12 mouse cellular contexts compared by ENCODE assay signal in genomic region chr6:126353346-126353745, GRCm38 (mm10).
DNase-seq lines count a peak whose midpoint lies in the region; ATAC-seq and TF ChIP-seq lines count a peak whose summit lies in the region.
"Had no signal": no experiment of that assay in that cellular context is flagged by ENCODE, and none has a peak within 500 bp of the region (broad histone marks: within the 10 kb centered on the region; RNA-seq: fewer than 3 reads in every experiment).

No protein-coding gene starts in this region.

- H3K4me3 ChIP-seq in kidney, embryonic 16.5 days (ENCODE audit: low read length): no peak overlapping the region
- no peak overlapping the region for H3K4me3 ChIP-seq in cerebellum, adult 2 months (replicated peaks; ENCODE audit: insufficient read depth, low read depth, low read length)
- H3K4me3 ChIP-seq: intestine, embryonic 15.5 days; liver, embryonic 15.5 days had no signal

- no peaks in the 10 kb centered on the region for H3K27me3 ChIP-seq in kidney, embryonic 16.5 days (ENCODE audit: insufficient read depth, low read length)
- no peaks in the 10 kb centered on the region for H3K27me3 ChIP-seq in cerebellum, adult 2 months (ENCODE audit: control insufficient read depth, insufficient read depth, low read length)
- H3K27me3 ChIP-seq: intestine, embryonic 15.5 days; liver, embryonic 15.5 days had no signal

- no peaks in the 10 kb centered on the region for H3K9me3 ChIP-seq in kidney, embryonic 16.5 days (ENCODE audit: low read length)
- H3K9me3 ChIP-seq: intestine, embryonic 15.5 days; liver, embryonic 15.5 days had no signal

- H3K9ac ChIP-seq in kidney, embryonic 16.5 days (replicated peaks; ENCODE audit: low read length): no peak overlapping the region
- H3K9ac ChIP-seq: intestine, embryonic 15.5 days; liver, embryonic 15.5 days had no signal

- DNase-seq in kidney, adult 9 months: peak; percentile 3
- DNase-seq in ovary, adult 18-20 months (ENCODE audit: low spot score): peak; percentile 38
- no peak for DNase-seq in ovary, postnatal 10 days (ENCODE audit: low spot score)
- DNase-seq in cerebellum, adult 2 months: peak; percentile 64 to 79
- peak; percentile 3 for DNase-seq in lung, postnatal 14 days
- no peak for DNase-seq in urinary bladder, adult 2 months (ENCODE audit: low spot score)
- DNase-seq: thymus, postnatal 4 days had no signal

- no peaks in the 10 kb centered on the region for H3K36me3 ChIP-seq in kidney, embryonic 16.5 days (ENCODE audit: insufficient read depth, low read length)
- H3K36me3 ChIP-seq: intestine, embryonic 15.5 days; liver, embryonic 15.5 days had no signal

- no peak for TF ChIP-seq CTCF in cerebellum, adult 2 months (IDR thresholded peaks at IDR 0.05; ENCODE audit: borderline replicate concordance, insufficient read depth, low read depth, low read length)

- 23% methylated on average over 2 of the region's 2 CpGs for WGBS in kidney, embryonic 16.5 days
- WGBS in cerebellum, adult 2 months: 0% methylated on average over 2 of the region's 2 CpGs

- ATAC-seq in kidney, embryonic 16.5 days (ENCODE audit: low FRiP score, low TSS enrichment): no peak
- ATAC-seq in megakaryocyte, adult 5-6 weeks (ENCODE audit: poor library complexity, severe bottlenecking): no peak
- ATAC-seq: activated CD4-positive, CD25-positive, alpha-beta regulatory T cell, adult 4 months; intestine, embryonic 15.5 days had no signal

- H3K4me2 ChIP-seq in kidney, embryonic 16.5 days (replicated peaks; ENCODE audit: low read depth, low read length): no peak overlapping the region
- H3K4me2 ChIP-seq: intestine, embryonic 15.5 days; liver, embryonic 15.5 days had no signal

- H3K4me1 ChIP-seq in kidney, embryonic 16.5 days (ENCODE audit: insufficient read depth, low read length): no peaks in the 10 kb centered on the region
- peaks cover 13% of the 10 kb centered on the region for H3K4me1 ChIP-seq in cerebellum, adult 2 months (ENCODE audit: control insufficient read depth, insufficient read depth, low read length)
- H3K4me1 ChIP-seq: intestine, embryonic 15.5 days; liver, embryonic 15.5 days had no signal

- H3K27ac ChIP-seq in kidney, embryonic 16.5 days (ENCODE audit: low read length): no peak overlapping the region
- no peak overlapping the region for H3K27ac ChIP-seq in cerebellum, adult 2 months (ENCODE audit: insufficient read depth, low read length)
- H3K27ac ChIP-seq: intestine, embryonic 15.5 days; liver, embryonic 15.5 days had no signal

- TF ChIP-seq POLR2A in cerebellum, adult 2 months (IDR thresholded peaks at IDR 0.05; ENCODE audit: borderline replicate concordance, insufficient read depth, low read length): no peak

Comparison
In these comparisons a context has a peak if more than half of its experiments do, and no peak if none do; other contexts are left out.
1. DNase-seq: peak in kidney, adult 9 months (single experiment), ovary, adult 18-20 months (single experiment), cerebellum, adult 2 months (2 of 2) and lung, postnatal 14 days (single experiment); none in ovary, postnatal 10 days (single experiment) and urinary bladder, adult 2 months (single experiment).